24 mouse cellular contexts compared by ENCODE assay signal in genomic region chr11:50352177-50352576, GRCm38 (mm10). TPM values are rescaled to one million over a fixed set of nuclear protein-coding genes. Genes with fewer than 3 reads are reported as not detected.
A peak's percentile ranks its signal among the peaks of the same experiment; 100 is the strongest.
DNase-seq lines count a peak whose midpoint lies in the region; ATAC-seq lines count a peak whose summit lies in the region.
"Had no signal": no experiment of that assay in that cellular context is flagged by ENCODE, and none has a peak within 500 bp of the region (broad histone marks: within the 10 kb centered on the region; RNA-seq: fewer than 3 reads in every experiment).

No protein-coding gene starts in this region.

- no peaks in the 10 kb centered on the region for H3K9me3 ChIP-seq in intestine, embryonic 16.5 days (ENCODE audit: control insufficient read depth, low read length)
- H3K9me3 ChIP-seq: embryonic facial prominence, embryonic 15.5 days; forebrain, embryonic 10.5 days; forebrain, embryonic 12.5 days had no signal

- 0 out of 2 replicates have a peak, but pooled peaks cover 4% of the 10 kb centered on the region for H3K4me1 ChIP-seq in intestine, embryonic 16.5 days (ENCODE audit: control insufficient read depth, insufficient read depth, low read length)
- H3K4me1 ChIP-seq: embryonic facial prominence, embryonic 13.5 days; embryonic facial prominence, embryonic 15.5 days; forebrain, embryonic 10.5 days; forebrain, embryonic 12.5 days had no signal

- DNase-seq in large intestine, adult 2 months (ENCODE audit: low read depth, low spot score) = peak; percentile 40
- DNase-seq in adrenal gland, postnatal 10 days = no peak
- no peak for DNase-seq in lung, postnatal 10 days
- DNase-seq in cerebellum, postnatal 36 days = no peak
- DNase-seq: adrenal gland, adult 2 months; adrenal gland, postnatal 14 days; adrenal gland, postnatal 36 days; cerebellum, adult 11-12 months; cerebellum, adult 2 months; cerebellum, adult 9-10 months; cerebellum, postnatal 10 days; cerebellum, postnatal 25 days; embryo, embryonic 11 days had no signal

- peak overlapping the region; percentile 54; the same call in 1 of the 2 replicates for H3K27ac ChIP-seq in intestine, embryonic 16.5 days (ENCODE audit: low read length)
- H3K27ac ChIP-seq: embryonic facial prominence, embryonic 13.5 days; embryonic facial prominence, embryonic 15.5 days; forebrain, embryonic 10.5 days; forebrain, embryonic 12.5 days had no signal

- no peak overlapping the region for H3K4me3 ChIP-seq in intestine, embryonic 16.5 days (ENCODE audit: low read length)
- H3K4me3 ChIP-seq: embryonic facial prominence, embryonic 13.5 days; embryonic facial prominence, embryonic 15.5 days; erythroblast, embryonic 14.5 days; forebrain, embryonic 10.5 days; forebrain, embryonic 12.5 days had no signal

- no peaks in the 10 kb centered on the region for H3K27me3 ChIP-seq in intestine, embryonic 16.5 days (replicated peaks; ENCODE audit: control insufficient read depth, insufficient read depth, low read length)
- H3K27me3 ChIP-seq: embryonic facial prominence, embryonic 13.5 days; embryonic facial prominence, embryonic 15.5 days; forebrain, embryonic 12.5 days had no signal

- 64% methylated on average over 2 of the region's 2 CpGs for WGBS in intestine, embryonic 16.5 days
- WGBS in large intestine, adult 2 months = 26% methylated on average over 2 of the region's 2 CpGs

- no peak overlapping the region for H3K4me2 ChIP-seq in intestine, embryonic 16.5 days (ENCODE audit: low read depth, low read length)
- H3K4me2 ChIP-seq: embryonic facial prominence, embryonic 13.5 days; embryonic facial prominence, embryonic 15.5 days; forebrain, embryonic 12.5 days had no signal

- no peaks in the 10 kb centered on the region for H3K36me3 ChIP-seq in intestine, embryonic 16.5 days (ENCODE audit: control insufficient read depth, insufficient read depth, low read length)
- H3K36me3 ChIP-seq: embryonic facial prominence, embryonic 13.5 days; embryonic facial prominence, embryonic 15.5 days; forebrain, embryonic 10.5 days; forebrain, embryonic 12.5 days had no signal

- no peak overlapping the region for H3K9ac ChIP-seq in intestine, embryonic 16.5 days (ENCODE audit: low read depth, low read length)
- H3K9ac ChIP-seq: embryonic facial prominence, embryonic 13.5 days; embryonic facial prominence, embryonic 15.5 days; forebrain, embryonic 12.5 days had no signal

- peak; percentile 95 for ATAC-seq in intestine, embryonic 16.5 days
- ATAC-seq: forebrain, embryonic 14.5 days; forebrain, embryonic 16.5 days had no signal

RNA-seq across cellular contexts. Expression of gene Cby3, which starts 2.1 kb away (rescaled TPM):
- polyA plus RNA-seq in intestine, embryonic 16.5 days (2015; fragmentation: Nextera tagmentation; extraction: Ambion mirVana) = 0.20 and 0.21 TPM in 2 replicates
- polyA plus RNA-seq in large intestine, adult 2 months (2012; rRNA removed) = 0.17 and 0.30 TPM in 2 replicates
- total RNA-seq in adrenal gland, postnatal 10 days (2021) = not detected
- total RNA-seq: adrenal gland, adult 2 months; adrenal gland, postnatal 14 days; adrenal gland, postnatal 36 days; common myeloid progenitor, adult 5-6 weeks had no signal
- polyA plus RNA-seq: adrenal gland, adult 2 months; C2C12; embryonic facial prominence, embryonic 11.5 days; erythroblast, embryonic 14.5 days; forebrain, embryonic 12.5 days had no signal

RNA-seq across cellular contexts. Expression of gene Hnrnph1, which starts 24.6 kb away (rescaled TPM):
- polyA plus RNA-seq in intestine, embryonic 16.5 days (2015; fragmentation: Nextera tagmentation; extraction: Ambion mirVana) = 243 and 262 TPM in 2 replicates
- polyA plus RNA-seq in large intestine, adult 2 months (2012; rRNA removed) = 43.2 and 51.7 TPM in 2 replicates
- 100 to 1,000 TPM; 205 to 288 TPM for total RNA-seq in adrenal gland, postnatal 10 days (2021)

RNA-seq across cellular contexts. Expression of gene Canx, which starts 26.7 kb away (rescaled TPM):
- 347 and 362 TPM in 2 replicates for polyA plus RNA-seq in intestine, embryonic 16.5 days (2015; fragmentation: Nextera tagmentation; extraction: Ambion mirVana)
- polyA plus RNA-seq in large intestine, adult 2 months (2012; rRNA removed) = 105 and 112 TPM in 2 replicates
- 100 to 1,000 TPM; 304 to 310 TPM for total RNA-seq in adrenal gland, postnatal 10 days (2021)
